Mouse (Mus musculus): Measurements from ENCODE around the gene Olfr1325. TPM values are rescaled to one million over a fixed set of nuclear protein-coding genes. Genes with fewer than 3 reads are reported as not detected.
"Not testable (repeated sequence)": the region's sequence is repeated elsewhere in the genome, so short reads cannot be mapped to it uniquely, and the experiment has no call there.

Olfr1325 gene
- polyA plus RNA-seq (2015; fragmentation: Nextera tagmentation; extraction: Ambion mirVana) = not detected in 2 replicates

- H3K9ac ChIP-seq = no peak within 1 kb of the TSS
- H3K4me1 ChIP-seq = no peaks in the 10 kb centered on the region
- H3K27ac ChIP-seq = no peak within 1 kb of the TSS
- no peaks in the 10 kb centered on the region for H3K9me3 ChIP-seq
- no peaks in the 10 kb centered on the region for H3K36me3 ChIP-seq (replicated peaks)
- no peak within 1 kb of the TSS for H3K4me3 ChIP-seq
- ATAC-seq (replicated peaks) = no peak
- no peak within 1 kb of the TSS for H3K4me2 ChIP-seq
- no peaks in the 10 kb centered on the region for H3K27me3 ChIP-seq (replicated peaks)
- 90% methylated on average over 2 of the region's 2 CpGs for WGBS
Observed at GRCm38 (mm10) chrX:74592379-74592778, at the start of gene Olfr1325. Gene Olfr1325 (plus strand): TSS chrX:74592679.

- Histone ChIP-seq H3K27ac (no peak within 1 kb of the TSS), H3K4me2 (no peak within 1 kb of the TSS), H3K27me3 (replicated peaks) (no peaks in the 10 kb centered on the region), H3K36me3 (replicated peaks) (no peaks in the 10 kb centered on the region), H3K9ac (no peak within 1 kb of the TSS), H3K9me3 (no peaks in the 10 kb centered on the region), H3K4me1 (no peaks in the 10 kb centered on the region), H3K4me3 (no peak within 1 kb of the TSS)
- no peak for ATAC-seq (replicated peaks)
Observed at GRCm38 (mm10) chrX:74574788-74575187, 17.7 kb upstream of the Olfr1325 start, which contains the start of gene Olfr1326-ps1. Gene Olfr1326-ps1 (minus strand): TSS chrX:74574888.

GRCm38 (mm10) chrX:74645466-74646323 lies 53.2 kb downstream of the Olfr1325 start, which contains the start of gene Gm5640:
Gene Gm5640 (minus strand): TSS chrX:74645635.
- not testable (repeated sequence) for H3K4me3 ChIP-seq; H3K36me3 ChIP-seq (replicated peaks); H3K27ac ChIP-seq; H3K4me1 ChIP-seq; H3K9me3 ChIP-seq; H3K9ac ChIP-seq; H3K27me3 ChIP-seq (replicated peaks); H3K4me2 ChIP-seq
- ATAC-seq (replicated peaks) = peak; percentile 94
- WGBS = 34% methylated on average over 3 of the region's 5 CpGs

DNA sequence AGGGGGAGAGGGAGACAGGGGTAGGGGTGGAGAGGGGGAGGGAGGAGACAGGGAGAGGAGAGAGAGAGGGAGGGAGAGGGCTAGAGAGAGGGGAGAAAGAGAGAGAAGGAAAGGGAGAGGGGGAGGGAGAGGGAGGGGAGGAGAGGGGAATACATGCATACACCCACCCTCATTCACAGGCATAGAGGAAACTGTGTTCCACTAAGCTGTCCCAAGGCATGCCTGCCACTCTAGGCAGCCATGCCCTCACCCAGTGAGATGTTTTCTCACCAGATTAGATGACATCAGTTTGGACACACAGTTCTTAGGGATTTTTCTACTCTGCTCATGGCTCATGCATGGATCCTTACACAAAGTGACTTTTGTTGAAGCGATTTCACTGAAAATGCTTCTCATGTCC lies 53.9 kb downstream of the Olfr1325 start:
- not testable (repeated sequence) for H3K9me3 ChIP-seq; H3K27me3 ChIP-seq (replicated peaks); H3K9ac ChIP-seq; H3K27ac ChIP-seq; H3K4me2 ChIP-seq; H3K4me1 ChIP-seq; ATAC-seq (replicated peaks); H3K4me3 ChIP-seq; H3K36me3 ChIP-seq (replicated peaks)
- WGBS = no CpG with 5 or more reads among the region's 1 CpGs

Other genes with a start within 250 kb of the Olfr1325 start
- gene Lage3, start 239.1 kb upstream of the Olfr1325 start, polyA plus RNA-seq (2015; fragmentation: Nextera tagmentation; extraction: Ambion mirVana) = 59.8 and 62.3 TPM in 2 replicates
- gene Ubl4a, start 219.5 kb upstream of the Olfr1325 start, polyA plus RNA-seq (2015; fragmentation: Nextera tagmentation; extraction: Ambion mirVana) = 67.1 and 71.1 TPM in 2 replicates
- 9.9 and 10.5 TPM in 2 replicates for gene Slc10a3, start 219.3 kb upstream of the Olfr1325 start, polyA plus RNA-seq (2015; fragmentation: Nextera tagmentation; extraction: Ambion mirVana)
- 36.2 and 38.3 TPM in 2 replicates for gene Fam3a, start 199.4 kb upstream of the Olfr1325 start, polyA plus RNA-seq (2015; fragmentation: Nextera tagmentation; extraction: Ambion mirVana)
- 15.2 and 16.0 TPM in 2 replicates for gene Ikbkg, start 199.4 kb upstream of the Olfr1325 start, polyA plus RNA-seq (2015; fragmentation: Nextera tagmentation; extraction: Ambion mirVana)
- gene G6pdx, start 163.5 kb upstream of the Olfr1325 start, polyA plus RNA-seq (2015; fragmentation: Nextera tagmentation; extraction: Ambion mirVana) = 56.6 and 57.4 TPM in 2 replicates
- gene Gm6880, start 111.3 kb upstream of the Olfr1325 start, polyA plus RNA-seq (2015; fragmentation: Nextera tagmentation; extraction: Ambion mirVana) = not detected in 2 replicates
- not detected in 2 replicates for gene Olfr1326-ps1, start 17.8 kb upstream of the Olfr1325 start, polyA plus RNA-seq (2015; fragmentation: Nextera tagmentation; extraction: Ambion mirVana)
- 0.41 and 0.68 TPM in 2 replicates for gene Gm5640, start 53.0 kb downstream of the Olfr1325 start, polyA plus RNA-seq (2015; fragmentation: Nextera tagmentation; extraction: Ambion mirVana)
- gene Gm6890, start 148.2 kb downstream of the Olfr1325 start, polyA plus RNA-seq (2015; fragmentation: Nextera tagmentation; extraction: Ambion mirVana) = not detected in 2 replicates
- 0.28 and 0.43 TPM in 2 replicates for gene Gm5936, start 244.5 kb downstream of the Olfr1325 start, polyA plus RNA-seq (2015; fragmentation: Nextera tagmentation; extraction: Ambion mirVana)